Mouse (Mus musculus) kidney, postnatal 0 days (tissue): Measurements from ENCODE around the gene Gm49601. TPM values are rescaled to one million over a fixed set of nuclear protein-coding genes. Genes with fewer than 3 reads are reported as not detected.

Source experiments
- ATAC-seq: fragments of 200-750 bp; cut with Nextera tagmentation; replicated peaks from 2 replicates; pipeline ENCODE4 v1.8.0; 2017; ENCODE audit warnings: low read depth, moderate number of reproducible peaks, moderate TSS enrichment, moderate library complexity; ENCODE audit not compliant: low FRiP score
- DNase-seq: peaks from one replicate; pipeline ENCODE4 v3.0.0-alpha.2; 2016; ENCODE audit warnings: low spot score
- H3K27ac ChIP-seq: fragments of 300-500 bp; sonication (generic); 2 replicates; pipeline ENCODE4 v1.5.1; 2014; ENCODE audit warnings: mild to moderate bottlenecking
- H3K27me3 ChIP-seq: fragments of 300-500 bp; sonication (generic); 2 replicates; pipeline ENCODE4 v1.6.1; 2014; ENCODE audit warnings: low read length, mixed read lengths; ENCODE audit not compliant: insufficient read depth
- H3K36me3 ChIP-seq: fragments of 300-500 bp; sonication (generic); 2 replicates; pipeline ENCODE4 v1.6.1; 2014; ENCODE audit warnings: low read length, mixed read lengths; ENCODE audit not compliant: insufficient read depth
- H3K4me1 ChIP-seq: fragments of 300-500 bp; sonication (generic); replicated peaks from 2 replicates; pipeline ENCODE4 v1.6.1; 2014; ENCODE audit warnings: antibody characterized with exemption, low read length, mixed read lengths; ENCODE audit not compliant: insufficient read depth
- H3K4me2 ChIP-seq: fragments of 300-500 bp; sonication (generic); 2 replicates; pipeline ENCODE4 v1.6.1; 2014; ENCODE audit warnings: mild to moderate bottlenecking, low read length, moderate library complexity, mixed read lengths
- H3K4me3 ChIP-seq: fragments of 300-500 bp; sonication (generic); replicated peaks from 2 replicates; pipeline ENCODE4 v1.5.1; 2014; ENCODE audit warnings: low read depth, low read length
- H3K9ac ChIP-seq: fragments of 300-500 bp; sonication (generic); 2 replicates; pipeline ENCODE4 v1.6.1; 2014; ENCODE audit warnings: low read depth, low read length
- H3K9me3 ChIP-seq: fragments of 300-500 bp; sonication (generic); replicated peaks from 2 replicates; pipeline ENCODE4 v1.6.1; 2016; ENCODE audit warnings: low read length, inconsistent platforms, mixed read lengths
- CTCF ChIP-seq: IDR thresholded peaks from 2 replicates; pipeline ENCODE4 v1.5.1; 2016; ENCODE audit warnings: antibody characterized with exemption, low read depth, mild to moderate bottlenecking, moderate library complexity
- WGBS: fragments of 180-500 bp; shearing (Covaris S2); extraction: QIAGEN DNeasy Blood & Tissue Kit; methylation state at CpG from one replicate; pipeline ENCODE4 v1.1.7; 2014; 5-methylcytosine and 5-hydroxymethylcytosine counted together
- polyA plus RNA-seq: library from polyadenylated mRNA; unstranded; fragments of >200 nt; fragmentation: Nextera tagmentation; extraction: Ambion mirVana; gene quantifications from 2 replicates; pipeline ENCODE4 v1.2.1, GENCODE M21; 2015

The Gm49601 gene
- polyA plus RNA-seq, result 1.3 and 2.0 TPM in 2 replicates

GRCm38 (mm10) chr16:18626376-18626878 is at the start of gene Gm49601:
Gene Gm49601, minus strand, starts transcription at chr16:18626427.
- DNase-seq (peak; percentile 80), ATAC-seq (peak; percentile 34)
- Histone ChIP-seq H3K9me3 (no peaks in the 10 kb centered on the region), H3K9ac (peak within 1 kb of the TSS; percentile 52), H3K4me3 (peak within 1 kb of the TSS; percentile 38), H3K27me3 (peaks cover 42% of the 10 kb centered on the region), H3K27ac (no peak within 1 kb of the TSS), H3K4me2 (peak within 1 kb of the TSS; percentile 72), H3K36me3 (no peaks in the 10 kb centered on the region), H3K4me1 (peaks cover 13% of the 10 kb centered on the region; the same call in 1 of the 2 replicates)
- TF ChIP-seq CTCF, result peak; percentile 82
- under 1% methylated on average over 49 of the region's 65 CpGs for WGBS

- Histone ChIP-seq H3K36me3 (no peaks in the 10 kb centered on the region), H3K4me1 (no peaks in the 10 kb centered on the region), H3K9me3 (no peaks in the 10 kb centered on the region), H3K4me2 (no peak overlapping the region), H3K27ac (no peak overlapping the region), H3K27me3 (no peaks in the 10 kb centered on the region), H3K4me3 (no peak overlapping the region), H3K9ac (no peak overlapping the region)
- DNase-seq, result no peak
- 83% methylated on average over 3 of the region's 3 CpGs for WGBS
- no peak for TF ChIP-seq CTCF
- ATAC-seq, result no peak
These were observed 46.8 kb upstream of the Gm49601 start for GRCm38 (mm10) chr16:18673005-18673404.

GRCm38 (mm10) chr16:18672027-18672426 is 45.8 kb upstream of the Gm49601 start:
- no peaks in the 10 kb centered on the region for H3K9me3 ChIP-seq
- no peak overlapping the region for H3K4me3 ChIP-seq
- H3K4me1 ChIP-seq, result no peaks in the 10 kb centered on the region
- no peaks in the 10 kb centered on the region for H3K36me3 ChIP-seq
- no peak overlapping the region for H3K9ac ChIP-seq
- no peak overlapping the region for H3K4me2 ChIP-seq
- ATAC-seq (no peak), DNase-seq (no peak)
- no peaks in the 10 kb centered on the region for H3K27me3 ChIP-seq
- H3K27ac ChIP-seq, result no peak overlapping the region
- no peak for TF ChIP-seq CTCF
- 47% methylated on average over 5 of the region's 5 CpGs for WGBS

GRCm38 (mm10) chr16:18669914-18670313 is 43.7 kb upstream of the Gm49601 start:
- no peak overlapping the region for H3K9ac ChIP-seq
- H3K4me1 ChIP-seq, result no peaks in the 10 kb centered on the region
- no peak overlapping the region for H3K4me3 ChIP-seq
- no peak for DNase-seq
- ATAC-seq, result no peak
- no peaks in the 10 kb centered on the region for H3K27me3 ChIP-seq
- TF ChIP-seq CTCF, result no peak
- no peak overlapping the region for H3K27ac ChIP-seq
- H3K9me3 ChIP-seq, result no peaks in the 10 kb centered on the region
- no peaks in the 10 kb centered on the region for H3K36me3 ChIP-seq
- 65% methylated on average over 6 of the region's 6 CpGs for WGBS
- no peak overlapping the region for H3K4me2 ChIP-seq

GRCm38 (mm10) chr16:18658597-18658996 is 32.4 kb upstream of the Gm49601 start:
- no peak overlapping the region for H3K4me2 ChIP-seq
- H3K4me1 ChIP-seq, result no peaks in the 10 kb centered on the region
- no peaks in the 10 kb centered on the region for H3K36me3 ChIP-seq
- H3K27me3 ChIP-seq, result no peaks in the 10 kb centered on the region
- no peak overlapping the region for H3K9ac ChIP-seq
- no peak for DNase-seq
- H3K9me3 ChIP-seq, result no peaks in the 10 kb centered on the region
- H3K4me3 ChIP-seq, result no peak overlapping the region
- TF ChIP-seq CTCF, result no peak
- no peak for ATAC-seq
- 73% methylated on average over 4 of the region's 4 CpGs for WGBS
- H3K27ac ChIP-seq, result no peak overlapping the region

- WGBS, result 48% methylated on average over 5 of the region's 5 CpGs
- no peaks in the 10 kb centered on the region for H3K4me1 ChIP-seq
- no peaks in the 10 kb centered on the region for H3K9me3 ChIP-seq
- DNase-seq (no peak), ATAC-seq (no peak)
- no peaks in the 10 kb centered on the region for H3K36me3 ChIP-seq
- H3K4me3 ChIP-seq, result no peak overlapping the region
- TF ChIP-seq CTCF, result no peak
- H3K9ac ChIP-seq, result no peak overlapping the region
- H3K27me3 ChIP-seq, result no peaks in the 10 kb centered on the region
- no peak overlapping the region for H3K4me2 ChIP-seq
- no peak overlapping the region for H3K27ac ChIP-seq
These were observed 29.3 kb upstream of the Gm49601 start for GRCm38 (mm10) chr16:18655372-18656098.
